Mouse (Mus musculus): ENCODE results near the gene Npc1l1. TPM values are rescaled to one million over a fixed set of nuclear protein-coding genes. Genes with fewer than 3 reads are reported as not detected.
"Not testable (repeated sequence)": the region's sequence is repeated elsewhere in the genome, so short reads cannot be mapped to it uniquely, and the experiment has no call there.

The Npc1l1 gene
- polyA plus RNA-seq, 1 experiment: not detected

- Histone ChIP-seq H3K4me3 (replicated peaks) (no peak overlapping the region), H3K36me3 (replicated peaks; ENCODE audit: low read length) (peaks cover 52% of the 10 kb centered on the region), H3K9me3 (no peaks in the 10 kb centered on the region), H3K27me3 (replicated peaks) (peaks cover 8% of the 10 kb centered on the region), H3K4me1 (peaks cover 17% of the 10 kb centered on the region)
- TF ChIP-seq FLI1 (IDR thresholded peaks at IDR 0.05; ENCODE audit: low read length): no peak
- no peak for TF ChIP-seq GATA1 (IDR thresholded peaks at IDR 0.05; ENCODE audit: borderline replicate concordance, low read length)
Observed at GRCm38 (mm10) chr11:6256490-6257072, 26.6 kb upstream of the Npc1l1 start.

- not testable (repeated sequence) for H3K4me3 ChIP-seq (replicated peaks); H3K9me3 ChIP-seq; H3K4me1 ChIP-seq
- H3K27me3 ChIP-seq (replicated peaks): peaks cover 12% of the 10 kb centered on the region
- peaks cover 32% of the 10 kb centered on the region for H3K36me3 ChIP-seq (replicated peaks; ENCODE audit: low read length)
Observed at GRCm38 (mm10) chr11:6254602-6255001, 24.7 kb upstream of the Npc1l1 start.

GRCm38 (mm10) chr11:6252824-6253223, 22.9 kb upstream of the Npc1l1 start:
- no peak overlapping the region for H3K4me3 ChIP-seq (replicated peaks)
- H3K36me3 ChIP-seq (replicated peaks; ENCODE audit: low read length): peaks cover 14% of the 10 kb centered on the region
- peaks cover 6% of the 10 kb centered on the region; the same call in 1 of the 2 replicates for H3K4me1 ChIP-seq
- no peaks in the 10 kb centered on the region for H3K9me3 ChIP-seq
- no peak for TF ChIP-seq GATA1 (IDR thresholded peaks at IDR 0.05; ENCODE audit: borderline replicate concordance, low read length)
- no peak for TF ChIP-seq FLI1 (IDR thresholded peaks at IDR 0.05; ENCODE audit: low read length)
- peaks cover 12% of the 10 kb centered on the region for H3K27me3 ChIP-seq (replicated peaks)

- no peak for TF ChIP-seq GATA1 (IDR thresholded peaks at IDR 0.05; ENCODE audit: borderline replicate concordance, low read length)
- TF ChIP-seq FLI1 (IDR thresholded peaks at IDR 0.05; ENCODE audit: low read length): no peak
- H3K27me3 ChIP-seq (replicated peaks): peaks cover 12% of the 10 kb centered on the region
- H3K9me3 ChIP-seq: no peaks in the 10 kb centered on the region
- peaks cover 9% of the 10 kb centered on the region for H3K36me3 ChIP-seq (replicated peaks; ENCODE audit: low read length)
- H3K4me1 ChIP-seq: peaks cover 6% of the 10 kb centered on the region; the same call in 1 of the 2 replicates
- H3K4me3 ChIP-seq (replicated peaks): no peak overlapping the region
Observed at GRCm38 (mm10) chr11:6252248-6252647, 22.3 kb upstream of the Npc1l1 start.

- no peaks in the 10 kb centered on the region for H3K4me1 ChIP-seq
- H3K36me3 ChIP-seq (replicated peaks; ENCODE audit: low read length): no peaks in the 10 kb centered on the region
- TF ChIP-seq FLI1 (IDR thresholded peaks at IDR 0.05; ENCODE audit: low read length) (no peak), GATA1 (IDR thresholded peaks at IDR 0.05; ENCODE audit: borderline replicate concordance, low read length) (no peak)
- no peak overlapping the region for H3K4me3 ChIP-seq (replicated peaks)
- H3K27me3 ChIP-seq (replicated peaks): no peaks in the 10 kb centered on the region
- H3K9me3 ChIP-seq: peaks cover 19% of the 10 kb centered on the region
Observed at GRCm38 (mm10) chr11:6244707-6245106, 14.8 kb upstream of the Npc1l1 start.

- Histone ChIP-seq H3K36me3 (replicated peaks; ENCODE audit: low read length) (no peaks in the 10 kb centered on the region), H3K4me3 (replicated peaks) (no peak overlapping the region), H3K9me3 (peaks cover 31% of the 10 kb centered on the region), H3K4me1 (no peaks in the 10 kb centered on the region; the same call in 1 of the 2 replicates), H3K27me3 (replicated peaks) (peaks cover 12% of the 10 kb centered on the region)
- TF ChIP-seq GATA1 (IDR thresholded peaks at IDR 0.05; ENCODE audit: borderline replicate concordance, low read length) (no peak), FLI1 (IDR thresholded peaks at IDR 0.05; ENCODE audit: low read length) (no peak)
Observed at GRCm38 (mm10) chr11:6233025-6233424, 3.1 kb upstream of the Npc1l1 start.

- no peak for TF ChIP-seq GATA1 (IDR thresholded peaks at IDR 0.05; ENCODE audit: borderline replicate concordance, low read length)
- TF ChIP-seq FLI1 (IDR thresholded peaks at IDR 0.05; ENCODE audit: low read length): no peak
- H3K9me3 ChIP-seq: no peaks in the 10 kb centered on the region
- peaks cover 55% of the 10 kb centered on the region for H3K27me3 ChIP-seq (replicated peaks)
- no peak overlapping the region for H3K4me3 ChIP-seq (replicated peaks)
- H3K4me1 ChIP-seq: peaks cover 5% of the 10 kb centered on the region
- H3K36me3 ChIP-seq (replicated peaks; ENCODE audit: low read length): no peaks in the 10 kb centered on the region
Observed at GRCm38 (mm10) chr11:6224541-6225229, 5.3 kb downstream of the Npc1l1 start.

GRCm38 (mm10) chr11:6222187-6222586, 7.8 kb downstream of the Npc1l1 start:
- Histone ChIP-seq H3K27me3 (replicated peaks) (peaks cover 55% of the 10 kb centered on the region), H3K4me3 (replicated peaks) (no peak overlapping the region), H3K36me3 (replicated peaks; ENCODE audit: low read length) (no peaks in the 10 kb centered on the region), H3K9me3 (no peaks in the 10 kb centered on the region), H3K4me1 (peaks cover 8% of the 10 kb centered on the region)
- TF ChIP-seq GATA1 (IDR thresholded peaks at IDR 0.05; ENCODE audit: borderline replicate concordance, low read length) (no peak), FLI1 (IDR thresholded peaks at IDR 0.05; ENCODE audit: low read length) (no peak)

GRCm38 (mm10) chr11:6219967-6220366, 10.0 kb downstream of the Npc1l1 start:
- peaks cover 40% of the 10 kb centered on the region for H3K27me3 ChIP-seq (replicated peaks)
- TF ChIP-seq FLI1 (IDR thresholded peaks at IDR 0.05; ENCODE audit: low read length) (no peak), GATA1 (IDR thresholded peaks at IDR 0.05; ENCODE audit: borderline replicate concordance, low read length) (no peak)
- H3K9me3 ChIP-seq: no peaks in the 10 kb centered on the region
- peaks cover 3% of the 10 kb centered on the region; the same call in 1 of the 2 replicates for H3K4me1 ChIP-seq
- H3K4me3 ChIP-seq (replicated peaks): no peak overlapping the region
- H3K36me3 ChIP-seq (replicated peaks; ENCODE audit: low read length): no peaks in the 10 kb centered on the region

GRCm38 (mm10) chr11:6218189-6218896, 11.6 kb downstream of the Npc1l1 start:
- H3K4me3 ChIP-seq (replicated peaks): no peak overlapping the region

More at GRCm38 (mm10) chr11:6218189-6218896, 11.6 kb downstream of the Npc1l1 start:
- H3K9me3 ChIP-seq: no peaks in the 10 kb centered on the region
- peaks cover 37% of the 10 kb centered on the region for H3K27me3 ChIP-seq (replicated peaks)
- H3K4me1 ChIP-seq: 0 out of 2 replicates have a peak, but pooled peaks cover 3% of the 10 kb centered on the region
- TF ChIP-seq FLI1 (IDR thresholded peaks at IDR 0.05; ENCODE audit: low read length) (no peak), GATA1 (IDR thresholded peaks at IDR 0.05; ENCODE audit: borderline replicate concordance, low read length) (no peak)
- no peaks in the 10 kb centered on the region for H3K36me3 ChIP-seq (replicated peaks; ENCODE audit: low read length)
